Mouse (Mus musculus): ENCODE measurements around the gene Qser1.

DNA sequence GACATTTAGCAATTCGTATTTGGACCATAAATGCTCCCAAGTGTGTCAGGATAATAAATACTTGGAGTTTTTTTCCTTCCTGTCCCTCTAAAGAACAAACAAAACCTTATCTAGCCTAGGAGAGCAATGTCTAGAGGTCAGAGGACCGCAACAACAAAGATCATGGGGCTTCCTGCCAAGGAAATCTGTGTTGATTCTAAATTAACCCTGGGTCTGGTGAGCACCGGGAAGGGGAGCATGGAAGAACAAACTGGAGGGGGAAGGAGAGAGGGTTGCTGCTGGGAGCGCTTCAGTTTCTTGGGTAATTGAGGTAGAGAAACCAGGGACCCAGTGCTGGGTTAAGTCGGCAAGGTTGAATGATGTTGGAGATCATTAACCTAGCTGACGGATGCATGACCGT lies 73.4 kb downstream of the Qser1 start:
- TF ChIP-seq CTCF (IDR thresholded peaks at IDR 0.05; ENCODE audit: extremely low read depth, insufficient read depth, insufficient read length, insufficient replicate concordance) (no peak), POLR2A (IDR thresholded peaks at IDR 0.05; ENCODE audit: low read depth, low read length) (no peak)

Data from spleen, adult 2 months (tissue).